Mouse (Mus musculus): ENCODE measurements around the gene Cacna1d. TPM values are rescaled to one million over a fixed set of nuclear protein-coding genes. Genes with fewer than 3 reads are reported as not detected.
A peak's percentile ranks its signal among the peaks of the same experiment; 100 is the strongest.

Gene Cacna1d
- polyA plus RNA-seq, 1 experiment from 2014 or later = 3.0 TPM

- Histone ChIP-seq H3K36me3 (no peaks in the 10 kb centered on the region), H3K4me3 (no peak overlapping the region), H3K4me1 (peaks cover 4% of the 10 kb centered on the region; the same call in 1 of the 2 replicates), H3K4me2 (replicated peaks) (no peak overlapping the region), H3K27ac (no peak overlapping the region), H3K9me3 (no peaks in the 10 kb centered on the region), H3K9ac (no peak overlapping the region), H3K27me3 (no peaks in the 10 kb centered on the region)
- ATAC-seq (ENCODE audit: insufficient number of reproducible peaks, insufficient read depth, low FRiP score, low TSS enrichment) = no peak
- 46% methylated on average over 5 of the region's 5 CpGs for WGBS
Measured at GRCm38 (mm10) chr14:30196235-30196634, 295.0 kb downstream of the Cacna1d start.

- no peaks in the 10 kb centered on the region for H3K4me1 ChIP-seq
- no peak overlapping the region for H3K9ac ChIP-seq
- H3K4me2 ChIP-seq (replicated peaks) = no peak overlapping the region
- H3K36me3 ChIP-seq = no peaks in the 10 kb centered on the region
- H3K27me3 ChIP-seq = no peaks in the 10 kb centered on the region
- no peak overlapping the region for H3K27ac ChIP-seq
- no peak for ATAC-seq (ENCODE audit: insufficient number of reproducible peaks, insufficient read depth, low FRiP score, low TSS enrichment)
- H3K4me3 ChIP-seq = no peak overlapping the region
- WGBS = 86% methylated on average over 5 of the region's 5 CpGs
- no peaks in the 10 kb centered on the region for H3K9me3 ChIP-seq
Measured at GRCm38 (mm10) chr14:30190308-30190971, 300.8 kb downstream of the Cacna1d start.

GRCm38 (mm10) chr14:30185616-30186274 is 305.5 kb downstream of the Cacna1d start:
- H3K9ac ChIP-seq = no peak overlapping the region
- H3K9me3 ChIP-seq = no peaks in the 10 kb centered on the region
- no peaks in the 10 kb centered on the region for H3K36me3 ChIP-seq
- no peaks in the 10 kb centered on the region for H3K27me3 ChIP-seq
- 92% methylated on average over 6 of the region's 6 CpGs for whole genome bisulfite sequencing
- no peak for ATAC-seq (ENCODE audit: insufficient number of reproducible peaks, insufficient read depth, low FRiP score, low TSS enrichment)
- peaks cover 9% of the 10 kb centered on the region for H3K4me1 ChIP-seq
- H3K4me3 ChIP-seq = no peak overlapping the region
- no peak overlapping the region for H3K4me2 ChIP-seq (replicated peaks)
- no peak overlapping the region for H3K27ac ChIP-seq

GRCm38 (mm10) chr14:30184445-30185152 is 306.7 kb downstream of the Cacna1d start:
- H3K27me3 ChIP-seq = peaks cover 4% of the 10 kb centered on the region; the same call in 1 of the 2 replicates
- no peak overlapping the region for H3K4me2 ChIP-seq (replicated peaks)
- H3K4me1 ChIP-seq = peaks cover 9% of the 10 kb centered on the region
- no peaks in the 10 kb centered on the region for H3K9me3 ChIP-seq
- no peak overlapping the region for H3K27ac ChIP-seq
- H3K4me3 ChIP-seq = no peak overlapping the region
- H3K36me3 ChIP-seq = no peaks in the 10 kb centered on the region
- no peak for ATAC-seq (ENCODE audit: insufficient number of reproducible peaks, insufficient read depth, low FRiP score, low TSS enrichment)
- no peak overlapping the region for H3K9ac ChIP-seq
- WGBS = 79% methylated on average over 13 of the region's 13 CpGs

GRCm38 (mm10) chr14:30184013-30184412 is 307.2 kb downstream of the Cacna1d start:
- H3K27ac ChIP-seq = no peak overlapping the region
- H3K27me3 ChIP-seq = peaks cover 4% of the 10 kb centered on the region; the same call in 1 of the 2 replicates
- H3K4me2 ChIP-seq (replicated peaks) = no peak overlapping the region
- H3K9ac ChIP-seq = no peak overlapping the region
- WGBS = 78% methylated on average over 5 of the region's 5 CpGs
- no peaks in the 10 kb centered on the region for H3K9me3 ChIP-seq
- no peak overlapping the region for H3K4me3 ChIP-seq
- peaks cover 9% of the 10 kb centered on the region for H3K4me1 ChIP-seq
- no peak for ATAC-seq (ENCODE audit: insufficient number of reproducible peaks, insufficient read depth, low FRiP score, low TSS enrichment)
- no peaks in the 10 kb centered on the region for H3K36me3 ChIP-seq

- Histone ChIP-seq H3K27me3 (peaks cover 4% of the 10 kb centered on the region; the same call in 1 of the 2 replicates), H3K4me3 (no peak overlapping the region), H3K4me1 (peaks cover 13% of the 10 kb centered on the region), H3K4me2 (replicated peaks) (no peak overlapping the region; the same call in 1 of the 2 replicates), H3K9me3 (no peaks in the 10 kb centered on the region), H3K9ac (no peak overlapping the region), H3K27ac (peak overlapping the region; percentile 58; the same call in 1 of the 2 replicates), H3K36me3 (no peaks in the 10 kb centered on the region)
- WGBS = 52% methylated on average over 18 of the region's 18 CpGs
- ATAC-seq (ENCODE audit: insufficient number of reproducible peaks, insufficient read depth, low FRiP score, low TSS enrichment) = no peak
Measured at GRCm38 (mm10) chr14:30182624-30183524, 308.4 kb downstream of the Cacna1d start.

GRCm38 (mm10) chr14:30178306-30178705 is 312.9 kb downstream of the Cacna1d start:
- Histone ChIP-seq H3K4me3 (no peak overlapping the region), H3K36me3 (no peaks in the 10 kb centered on the region), H3K4me1 (peaks cover 6% of the 10 kb centered on the region), H3K9me3 (no peaks in the 10 kb centered on the region), H3K4me2 (replicated peaks) (no peak overlapping the region), H3K9ac (no peak overlapping the region), H3K27ac (no peak overlapping the region), H3K27me3 (peaks cover 4% of the 10 kb centered on the region; the same call in 1 of the 2 replicates)
- ATAC-seq (ENCODE audit: insufficient number of reproducible peaks, insufficient read depth, low FRiP score, low TSS enrichment) = no peak
- WGBS = 88% methylated on average over 4 of the region's 4 CpGs

GRCm38 (mm10) chr14:30177850-30178249 is 313.4 kb downstream of the Cacna1d start:
- H3K9ac ChIP-seq = no peak overlapping the region
- H3K27me3 ChIP-seq = peaks cover 4% of the 10 kb centered on the region; the same call in 1 of the 2 replicates
- H3K9me3 ChIP-seq = no peaks in the 10 kb centered on the region
- H3K4me3 ChIP-seq = no peak overlapping the region
- no peak overlapping the region for H3K4me2 ChIP-seq (replicated peaks)
- 0 out of 2 replicates have a peak, but pooled peaks have one; percentile 35 for ATAC-seq (ENCODE audit: insufficient number of reproducible peaks, insufficient read depth, low FRiP score, low TSS enrichment)
- no peaks in the 10 kb centered on the region for H3K36me3 ChIP-seq
- 0 out of 2 replicates have a peak, but pooled peaks cover 4% of the 10 kb centered on the region for H3K4me1 ChIP-seq
- no peak overlapping the region for H3K27ac ChIP-seq
- WGBS = 23% methylated on average over 5 of the region's 5 CpGs

- Histone ChIP-seq H3K27me3 (peaks cover 4% of the 10 kb centered on the region; the same call in 1 of the 2 replicates), H3K9me3 (no peaks in the 10 kb centered on the region), H3K4me3 (no peak overlapping the region), H3K4me2 (replicated peaks) (no peak overlapping the region), H3K4me1 (0 out of 2 replicates have a peak, but pooled peaks cover 4% of the 10 kb centered on the region), H3K27ac (no peak overlapping the region), H3K36me3 (no peaks in the 10 kb centered on the region), H3K9ac (no peak overlapping the region)
- WGBS = 69% methylated on average over 3 of the region's 3 CpGs
- no peak for ATAC-seq (ENCODE audit: insufficient number of reproducible peaks, insufficient read depth, low FRiP score, low TSS enrichment)
Measured at GRCm38 (mm10) chr14:30175362-30175761, 315.9 kb downstream of the Cacna1d start.

GRCm38 (mm10) chr14:30172821-30173755 is 318.2 kb downstream of the Cacna1d start:
- Histone ChIP-seq H3K4me1 (0 out of 2 replicates have a peak, but pooled peaks cover 1% of the 10 kb centered on the region), H3K27ac (no peak overlapping the region), H3K9ac (no peak overlapping the region), H3K36me3 (no peaks in the 10 kb centered on the region), H3K4me2 (replicated peaks) (no peak overlapping the region), H3K9me3 (no peaks in the 10 kb centered on the region), H3K4me3 (no peak overlapping the region), H3K27me3 (no peaks in the 10 kb centered on the region)
- ATAC-seq (ENCODE audit: insufficient number of reproducible peaks, insufficient read depth, low FRiP score, low TSS enrichment) = no peak
- 66% methylated on average over 12 of the region's 12 CpGs for WGBS

Measured in embryonic facial prominence, embryonic 12.5 days (tissue).